Mouse (Mus musculus): ENCODE measurements at regions not wholly inside any gene's neighbourhood (a gene's known extent, or its start where the extent isn't known, plus 50 kb on each side); places are given as distances from the start of the nearest gene placed in this dataset.

- no peak for DNase-seq (ENCODE audit: low spot score)
Measured at GRCm38 (mm10) chr14:24886164-24886563, 399.2 kb downstream of the Rps24 start.

- DNase-seq (ENCODE audit: low spot score): no peak
Measured at GRCm38 (mm10) chr14:24886896-24887421, 400.0 kb downstream of the Rps24 start.

DNA sequence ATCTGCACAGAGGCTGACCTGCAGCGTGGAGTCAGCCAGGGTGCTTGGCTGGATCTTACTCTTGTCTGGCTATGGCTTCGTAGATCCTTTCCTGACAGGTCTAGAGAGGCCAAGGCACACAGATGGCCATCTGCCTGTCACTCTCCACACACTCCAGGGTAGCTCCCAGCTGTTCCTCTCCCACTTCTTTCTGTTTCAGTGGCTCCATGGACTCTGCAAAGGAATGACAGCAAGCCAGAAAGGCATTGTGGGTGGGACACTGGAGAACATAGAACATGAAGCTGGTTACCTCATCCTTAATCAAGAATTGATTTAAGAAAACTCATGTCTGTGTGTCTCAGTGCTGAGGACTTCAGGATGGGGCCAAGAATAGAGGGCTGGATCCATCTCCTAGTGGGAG, 403.9 kb downstream of the Rps24 start:
- DNase-seq (ENCODE audit: low spot score): no peak

DNA sequence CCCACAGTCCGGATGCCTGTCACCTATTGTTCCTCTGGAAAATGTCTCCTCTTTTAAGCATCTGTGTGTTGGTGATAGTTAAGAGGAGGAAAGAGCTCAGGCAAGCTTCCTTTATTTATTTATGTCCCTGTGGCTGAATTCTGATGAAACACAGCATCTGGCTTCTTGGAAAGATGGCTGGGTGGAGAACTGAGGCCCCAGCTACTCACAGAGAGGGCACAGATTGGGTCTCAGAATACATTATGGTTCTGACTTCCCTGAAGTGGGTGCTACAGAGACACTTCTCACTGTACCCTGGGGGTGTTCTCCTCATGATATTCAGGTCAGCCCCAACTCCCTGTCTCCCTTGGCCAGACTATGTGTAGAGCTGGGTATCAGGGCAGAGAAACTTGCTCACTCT, 408.3 kb downstream of the Rps24 start:
- no peak for DNase-seq (ENCODE audit: low spot score)

- no peak for DNase-seq (ENCODE audit: low spot score)
Measured at GRCm38 (mm10) chr14:24896681-24897080, 409.8 kb downstream of the Rps24 start.

- DNase-seq (ENCODE audit: low spot score): no peak
Measured at GRCm38 (mm10) chr14:24900501-24901179, 413.7 kb downstream of the Rps24 start.

DNA sequence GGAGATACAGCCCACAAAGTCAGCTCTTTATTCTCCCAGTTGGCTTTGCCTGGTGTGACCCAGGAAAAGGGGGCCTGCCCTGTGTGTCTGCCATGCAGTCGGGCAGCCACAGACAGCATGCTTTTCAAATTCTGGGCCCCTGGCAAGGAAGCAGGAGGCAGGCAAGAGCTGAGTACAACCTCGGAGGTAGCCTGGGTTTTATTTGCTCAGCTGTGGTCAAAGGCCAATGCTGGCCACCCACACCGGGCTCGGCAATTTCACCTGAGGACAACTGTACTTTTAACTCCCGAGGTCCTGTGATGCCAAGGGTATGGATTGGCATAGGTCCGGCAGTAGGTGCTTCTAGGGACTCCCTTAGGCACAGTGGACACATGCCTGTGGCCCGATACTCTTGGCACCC, 414.8 kb downstream of the Rps24 start:
- DNase-seq (ENCODE audit: low spot score): no peak

DNA sequence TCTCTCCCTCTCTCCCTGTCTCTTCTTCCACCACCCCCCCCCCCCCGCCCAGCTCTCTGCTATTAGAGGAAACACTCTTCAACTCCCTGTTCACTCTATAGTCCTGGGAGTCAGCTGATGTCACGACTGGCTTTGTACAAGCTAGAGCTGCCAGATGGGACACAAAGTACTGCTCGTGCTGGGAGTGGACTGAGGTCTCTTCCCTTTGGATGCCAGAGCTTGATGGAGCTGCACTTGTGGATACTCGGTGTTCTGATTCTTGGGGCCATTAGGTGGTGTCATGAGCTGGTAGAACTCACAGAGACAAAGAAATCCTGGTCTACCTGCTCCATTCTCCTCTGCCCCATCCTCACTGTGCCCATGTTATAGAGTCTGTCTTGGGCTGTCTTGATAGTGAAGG, 415.9 kb downstream of the Rps24 start:
- DNase-seq (ENCODE audit: low spot score): peak; percentile 35

DNA sequence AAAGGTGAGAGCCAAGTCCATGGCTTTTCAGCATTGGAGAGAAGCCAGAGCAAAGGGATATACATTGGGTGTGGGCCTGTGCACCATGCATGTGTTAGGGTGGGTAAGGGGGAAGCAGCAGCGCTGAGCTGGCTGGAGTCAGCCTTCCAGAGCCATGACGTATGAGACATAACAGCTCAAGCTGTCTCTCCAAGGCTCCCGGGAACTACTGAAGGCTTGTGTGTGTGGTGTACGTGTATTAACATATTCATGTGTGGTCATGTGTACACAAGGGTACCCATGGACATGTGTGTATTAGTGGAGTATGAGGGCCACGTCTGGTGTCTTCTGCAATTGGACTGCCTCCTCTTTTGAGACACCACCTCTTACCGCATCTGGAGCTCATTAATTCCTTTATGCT, 417.8 kb downstream of the Rps24 start:
- DNase-seq (ENCODE audit: low spot score): no peak

DNA sequence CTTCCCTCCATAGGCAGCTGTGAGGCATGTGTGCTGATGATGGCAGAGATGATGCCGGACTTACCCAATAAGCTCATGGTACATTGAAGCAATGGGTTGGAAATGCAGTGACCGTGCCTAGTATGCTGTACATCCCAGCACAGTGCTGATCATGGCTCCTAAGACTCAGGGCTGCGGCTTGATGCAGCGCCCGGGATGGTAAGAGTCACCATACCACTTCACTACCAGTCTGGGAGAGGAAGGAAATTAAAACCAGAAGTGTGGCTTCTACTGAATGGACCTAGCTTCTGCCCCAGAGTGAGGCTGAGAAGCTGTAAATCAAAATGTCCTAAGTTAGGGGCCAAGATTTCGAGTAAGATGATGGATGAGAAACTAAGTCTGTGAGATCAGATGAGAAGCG, 420.0 kb downstream of the Rps24 start:
- no peak for DNase-seq (ENCODE audit: low spot score)

- no peak for DNase-seq (ENCODE audit: low spot score)
Measured at GRCm38 (mm10) chr14:24908377-24908776, 421.5 kb downstream of the Rps24 start.

GRCm38 (mm10) chr14:24911621-24912020, 424.7 kb downstream of the Rps24 start:
- no peak for DNase-seq (ENCODE audit: low spot score)

GRCm38 (mm10) chr14:24919056-24919455, 432.1 kb downstream of the Rps24 start:
- DNase-seq (ENCODE audit: low spot score): no peak

- DNase-seq (ENCODE audit: low spot score): no peak
Measured at GRCm38 (mm10) chr14:24922006-24922405, 435.1 kb downstream of the Rps24 start.

GRCm38 (mm10) chr14:24924561-24924960, 437.6 kb downstream of the Rps24 start:
- DNase-seq (ENCODE audit: low spot score): no peak

DNA sequence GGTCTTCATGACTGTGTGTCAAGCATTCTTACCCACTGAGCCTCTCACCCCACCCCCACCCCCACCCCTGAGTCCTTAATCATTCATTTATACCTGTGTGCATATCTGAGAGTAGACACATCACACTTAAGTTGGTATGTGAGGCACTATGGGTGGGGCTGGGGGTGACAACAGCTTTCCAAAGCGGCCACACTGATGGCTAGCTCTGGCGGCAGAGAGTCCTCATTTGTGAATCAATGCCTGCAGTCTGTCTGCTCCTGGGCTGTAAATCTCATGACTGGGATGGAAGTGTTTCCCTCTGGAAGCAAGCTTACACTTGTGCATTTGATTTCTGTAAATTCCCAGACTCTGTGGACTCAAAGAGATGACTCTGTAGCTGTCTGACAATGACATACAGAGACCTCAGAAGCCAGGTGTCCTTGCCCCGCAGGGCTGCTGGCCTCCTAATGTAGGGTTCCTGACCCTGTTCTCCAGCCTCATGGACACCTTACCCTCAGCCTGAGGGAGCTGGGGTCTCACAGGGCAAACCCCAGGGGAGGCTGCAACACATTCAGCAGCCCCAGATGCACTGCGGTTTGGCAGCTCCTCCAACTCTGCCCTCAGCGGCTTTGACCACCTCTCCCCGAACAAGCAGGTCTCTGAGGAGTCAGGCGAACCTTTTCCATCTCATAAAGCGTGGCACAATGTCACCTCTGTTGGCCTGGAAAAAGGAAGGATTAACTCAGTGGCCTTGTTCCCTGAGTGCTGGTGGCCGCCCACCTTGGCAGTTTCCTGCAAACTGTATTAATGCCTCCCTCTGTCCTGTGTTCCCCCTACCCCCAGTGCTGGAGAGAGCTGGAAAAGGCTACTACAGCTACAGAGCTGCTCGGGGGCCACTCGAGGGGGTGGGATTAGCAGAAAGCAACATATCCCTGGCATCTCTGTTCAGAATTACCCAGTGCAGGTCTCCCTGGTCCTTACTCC, 439.4 kb downstream of the Rps24 start:
- DNase-seq (ENCODE audit: low spot score): no peak

DNA sequence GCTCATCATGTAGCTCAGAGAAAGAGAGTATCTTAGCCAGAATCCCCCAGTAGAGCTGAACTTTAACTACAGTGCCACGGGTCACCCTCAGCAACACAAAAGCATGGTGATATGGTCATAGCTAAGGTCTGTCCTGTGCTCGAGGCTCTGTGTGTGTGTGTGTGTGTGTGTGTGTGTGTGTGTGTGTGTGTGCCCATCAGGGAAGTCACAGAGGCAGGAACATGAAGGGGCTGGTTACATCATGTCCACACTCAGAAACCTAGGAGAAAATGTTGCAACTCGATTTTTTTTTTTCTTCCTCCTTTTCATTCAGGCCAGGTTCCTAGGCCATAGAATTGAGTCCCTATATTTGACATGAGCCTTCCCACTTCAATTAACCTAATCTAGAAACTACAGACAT, 441.8 kb downstream of the Rps24 start:
- no peak for DNase-seq (ENCODE audit: low spot score)

DNA sequence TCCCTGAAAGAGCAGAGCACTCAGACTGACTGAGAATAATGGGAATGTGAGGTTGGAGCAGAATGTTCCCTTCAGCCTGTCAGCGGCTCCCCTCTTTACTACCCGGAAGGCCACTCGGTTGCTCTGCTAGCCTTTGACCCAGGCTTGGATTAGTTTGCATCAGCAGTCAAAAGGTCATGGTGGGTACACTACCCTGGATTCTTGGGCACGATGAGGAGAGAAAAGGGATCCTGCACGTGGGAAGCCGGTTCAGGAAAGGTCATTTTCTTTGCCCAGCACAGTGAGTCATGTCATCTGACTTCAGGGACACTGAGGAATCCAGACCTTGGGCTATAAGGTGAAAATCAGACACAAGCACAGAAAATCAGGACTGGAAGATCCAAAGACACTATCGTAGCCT, 443.3 kb downstream of the Rps24 start:
- DNase-seq (ENCODE audit: low spot score): no peak

GRCm38 (mm10) chr14:24937876-24938275, 451.0 kb downstream of the Rps24 start:
- no peak for DNase-seq (ENCODE audit: low spot score)

DNA sequence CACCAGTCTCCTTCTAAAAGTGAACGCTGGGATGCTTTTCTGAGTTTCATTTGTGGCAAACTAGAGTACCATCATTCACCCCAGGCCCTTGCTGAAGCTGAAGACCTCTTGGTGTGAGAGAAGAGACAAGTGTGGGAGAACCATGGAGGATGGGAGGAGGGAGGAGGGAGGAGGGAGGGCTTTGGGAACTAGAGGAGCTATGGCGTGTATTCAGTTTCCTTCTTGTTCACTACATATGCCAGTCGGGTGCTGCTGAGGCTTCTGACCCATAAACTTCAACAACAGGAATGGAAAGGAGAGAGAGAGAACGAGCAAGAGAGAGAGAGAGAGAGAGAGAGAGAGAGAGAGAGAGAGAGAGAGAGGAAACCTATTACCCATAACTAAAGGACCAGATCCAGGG, 452.1 kb downstream of the Rps24 start:
- no peak for DNase-seq (ENCODE audit: low spot score)

DNA sequence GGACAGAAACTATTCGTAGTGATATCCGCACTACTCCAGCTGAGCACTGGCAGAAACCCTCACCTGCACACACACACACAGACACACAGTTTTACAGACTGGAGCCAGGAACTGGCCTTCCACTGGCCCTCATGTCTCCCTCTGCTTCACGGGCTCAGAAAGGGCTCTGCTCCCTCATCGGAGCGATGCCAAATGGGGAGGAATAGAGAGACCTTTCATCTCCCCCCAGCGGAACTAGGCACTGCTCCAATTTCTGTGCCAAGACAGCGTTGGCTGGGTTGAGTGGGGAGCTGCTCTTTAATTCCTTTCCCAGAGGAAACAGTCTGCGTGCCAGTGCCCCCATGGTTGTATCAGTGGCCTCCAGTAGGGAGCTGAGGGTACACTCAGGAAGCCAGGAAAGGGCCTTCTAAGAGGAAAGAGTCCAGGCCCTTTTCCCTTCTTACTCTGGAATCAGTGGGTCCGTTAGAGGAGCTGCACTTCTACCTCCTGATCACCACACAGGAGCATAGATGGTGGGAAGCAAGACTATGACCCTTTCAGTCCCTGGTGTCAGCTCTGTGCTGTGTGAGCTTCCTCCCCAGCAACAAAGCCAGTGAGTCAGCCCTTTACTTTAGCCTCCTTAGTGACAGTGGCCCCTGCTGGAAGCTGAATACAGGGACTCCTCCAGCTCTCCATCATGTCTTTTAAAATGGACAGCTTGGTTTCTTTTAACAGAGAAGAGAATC, 452.7 kb downstream of the Rps24 start:
- DNase-seq (ENCODE audit: low spot score): no peak

- DNase-seq (ENCODE audit: low spot score): no peak
Measured at GRCm38 (mm10) chr14:24945716-24946115, 458.8 kb downstream of the Rps24 start.
